Comparison of ENCODE assay signal across 8 mouse cellular contexts in genomic region chr12:108892989-108893714, GRCm38 (mm10). TPM values are rescaled to one million over a fixed set of nuclear protein-coding genes. Genes with fewer than 3 reads are reported as not detected.
DNase-seq lines count a peak whose midpoint lies in the region; ATAC-seq and TF ChIP-seq lines count a peak whose summit lies in the region.

Wdr25 (plus strand) TSS chr12:108893631.

- H3K9ac ChIP-seq in heart, adult 2 months (ENCODE audit: low read depth, low read length), result peak within 1 kb of the TSS; percentile 78
- peak within 1 kb of the TSS; percentile 85 for H3K9ac ChIP-seq in kidney, embryonic 16.5 days (replicated peaks; ENCODE audit: low read length)

- H3K4me2 ChIP-seq in kidney, embryonic 16.5 days (replicated peaks; ENCODE audit: low read depth, low read length), result peak within 1 kb of the TSS; percentile 70

- TF ChIP-seq EP300 in heart, adult 2 months (IDR thresholded peaks at IDR 0.05; ENCODE audit: insufficient read depth, low read depth, low read length), result peak; percentile 68; the same call in 1 of the 2 replicates

- no peak for ATAC-seq in erythroblast, adult 5-6 weeks (replicated peaks; ENCODE audit: low FRiP score, poor library complexity, severe bottlenecking)
- ATAC-seq in kidney, embryonic 16.5 days (ENCODE audit: low FRiP score, low TSS enrichment), result no peak

- peak; percentile 60 for TF ChIP-seq POLR2A in heart, adult 2 months (IDR thresholded peaks at IDR 0.05; ENCODE audit: insufficient read depth, low read depth, low read length)

- peak; percentile 39 for DNase-seq in R1 (ENCODE audit: low read depth, low spot score)
- DNase-seq in heart, adult 2 months, result peak; percentile 41 to 45
- DNase-seq in left cerebral cortex, adult 11 months (ENCODE audit: low spot score), result no peak
- DNase-seq in thymus, postnatal 10 days (ENCODE audit: low spot score in 2 of 2), result no peak

- peak within 1 kb of the TSS; percentile 79 for H3K27ac ChIP-seq in heart, adult 2 months
- peak within 1 kb of the TSS; percentile 55; the same call in 1 of the 2 replicates for H3K27ac ChIP-seq in kidney, embryonic 16.5 days (ENCODE audit: low read length)

- H3K4me1 ChIP-seq in erythroblast, embryonic 14.5 days (ENCODE audit: control insufficient read depth), result peaks cover 34% of the 10 kb centered on the region
- H3K4me1 ChIP-seq in heart, adult 2 months (ENCODE audit: control insufficient read depth, insufficient read depth, low read length), result peaks cover 3% of the 10 kb centered on the region
- peaks cover 17% of the 10 kb centered on the region for H3K4me1 ChIP-seq in kidney, embryonic 16.5 days (ENCODE audit: insufficient read depth, low read length)
- H3K4me1 ChIP-seq in megakaryocyte, embryonic 14.5 days, result peaks cover 75% of the 10 kb centered on the region

- no peaks in the 10 kb centered on the region for H3K27me3 ChIP-seq in erythroblast, embryonic 14.5 days (ENCODE audit: control insufficient read depth)
- no peaks in the 10 kb centered on the region for H3K27me3 ChIP-seq in heart, adult 2 months (ENCODE audit: control insufficient read depth, insufficient read depth, low read length)
- no peaks in the 10 kb centered on the region for H3K27me3 ChIP-seq in kidney, embryonic 16.5 days (ENCODE audit: insufficient read depth, low read length)
- H3K27me3 ChIP-seq in megakaryocyte, embryonic 14.5 days (replicated peaks), result no peaks in the 10 kb centered on the region

- H3K9me3 ChIP-seq in erythroblast, embryonic 14.5 days (ENCODE audit: control insufficient read depth, low read length), result no peaks in the 10 kb centered on the region
- H3K9me3 ChIP-seq in kidney, embryonic 16.5 days (ENCODE audit: low read length), result no peaks in the 10 kb centered on the region
- H3K9me3 ChIP-seq in megakaryocyte, embryonic 14.5 days, result no peaks in the 10 kb centered on the region

- peaks cover 32% of the 10 kb centered on the region for H3K36me3 ChIP-seq in erythroblast, embryonic 14.5 days (ENCODE audit: control insufficient read depth)
- H3K36me3 ChIP-seq in heart, adult 2 months (ENCODE audit: control insufficient read depth, insufficient read depth, low read length), result no peaks in the 10 kb centered on the region
- peaks cover 4% of the 10 kb centered on the region; the same call in 1 of the 2 replicates for H3K36me3 ChIP-seq in kidney, embryonic 16.5 days (ENCODE audit: insufficient read depth, low read length)
- peaks cover 40% of the 10 kb centered on the region for H3K36me3 ChIP-seq in megakaryocyte, embryonic 14.5 days (replicated peaks; ENCODE audit: low read length)

- 9% methylated on average over 12 of the region's 12 CpGs for WGBS in heart, adult 2 months
- 14% methylated on average over 12 of the region's 12 CpGs for WGBS in kidney, embryonic 16.5 days

- no peak for TF ChIP-seq CTCF in heart, adult 2 months (IDR thresholded peaks at IDR 0.05)

- H3K4me3 ChIP-seq in erythroblast, embryonic 14.5 days (replicated peaks), result peak within 1 kb of the TSS; percentile 91
- H3K4me3 ChIP-seq in heart, adult 2 months, result peak within 1 kb of the TSS; percentile 74
- H3K4me3 ChIP-seq in kidney, embryonic 16.5 days (ENCODE audit: low read length), result peak within 1 kb of the TSS; percentile 91
- peak within 1 kb of the TSS; percentile 95 for H3K4me3 ChIP-seq in megakaryocyte, embryonic 14.5 days (replicated peaks)

- intact Hi-C loops in heart, adult 2 months (cut with DNase I), result loop anchor here (5.0 kb wide), 4 partner anchors 61 to 136 kb away; partner anchors contain the start of gene Yy1

- no peaks in the 10 kb centered on the region for H3K79me2 ChIP-seq in heart, adult 2 months (replicated peaks; ENCODE audit: control insufficient read depth, insufficient read depth, low read length)

RNA-seq across cellular contexts. Expression of gene Wdr25, which starts in this region (rescaled TPM):
- 0.57 and 0.76 TPM in 2 replicates for polyA plus RNA-seq in erythroblast, embryonic 14.5 days (2012)
- total RNA-seq in erythroblast, adult 5-6 weeks (2015; ENCODE audit: low replicate concordance), result not detected in 2 replicates
- total RNA-seq in erythroblast, adult 5-6 weeks (2017; ENCODE audit: low replicate concordance), result 1.4 and 6.4 TPM in 2 replicates
- 1 to 10 TPM; 3.5 to 4.9 TPM for total RNA-seq in heart, adult 2 months (2021)
- polyA plus RNA-seq in heart, adult 2 months (2012; rRNA removed), result 9.5 and 14.4 TPM in 2 replicates
- polyA plus RNA-seq in kidney, embryonic 16.5 days (2015; fragmentation: Nextera tagmentation; extraction: Ambion mirVana), result 8.9 and 9.9 TPM in 2 replicates
- polyA plus RNA-seq in megakaryocyte, embryonic 14.5 days (2012; ENCODE audit: insufficient read depth, low replicate concordance), result 9.8 and 10.8 TPM in 2 replicates

Comparison
In these comparisons a context has a peak if more than half of its experiments do, and no peak if none do; other contexts are left out.
1. DNase-seq: peak in R1 (single experiment) and heart, adult 2 months (2 of 2); none in left cerebral cortex, adult 11 months (single experiment) and thymus, postnatal 10 days (0 of 2).
2. Peak in every context shown above with its lines, with median percentiles within 50 percentile points of each other: H3K4me3 ChIP-seq.